Comparison of ENCODE assay signal across 20 mouse cellular contexts in the genomic region with DNA sequence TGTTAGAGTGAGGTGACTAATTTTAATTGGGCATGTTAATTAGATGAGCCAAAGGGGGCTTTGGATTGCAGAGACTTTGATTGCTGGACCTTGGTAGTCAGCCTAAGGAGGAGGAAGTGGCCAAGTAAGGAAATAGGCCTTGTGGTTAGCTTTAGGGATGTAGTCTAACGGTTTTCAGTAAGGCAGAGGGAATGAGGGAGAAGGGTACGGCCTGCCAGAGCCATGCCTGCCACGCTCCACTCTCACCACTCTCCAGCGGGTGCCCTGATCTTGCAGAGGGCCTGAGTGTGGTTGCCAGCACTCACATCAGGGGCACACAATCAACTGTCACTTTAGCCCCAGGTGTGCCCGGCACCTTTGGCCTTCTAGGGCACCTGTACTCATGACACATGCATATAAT. TPM values are rescaled to one million over a fixed set of nuclear protein-coding genes. Genes with fewer than 3 reads are reported as not detected.
"Had no signal": no experiment of that assay in that cellular context is flagged by ENCODE, and none has a peak within 500 bp of the region (broad histone marks: within the 10 kb centered on the region; RNA-seq: fewer than 3 reads in every experiment).

No protein-coding gene starts in this region.

- H3K27me3 ChIP-seq: intestine, embryonic 15.5 days; kidney, embryonic 15.5 days; liver, embryonic 12.5 days; liver, embryonic 15.5 days; lung, embryonic 15.5 days; midbrain, embryonic 12.5 days; midbrain, embryonic 15.5 days; neural tube, embryonic 13.5 days had no signal

- H3K4me3 ChIP-seq: intestine, embryonic 15.5 days; kidney, embryonic 15.5 days; liver, embryonic 12.5 days; liver, embryonic 15.5 days; lung, embryonic 15.5 days; midbrain, embryonic 12.5 days; midbrain, embryonic 15.5 days; myocyte; neural tube, embryonic 13.5 days had no signal

- H3K27ac ChIP-seq: intestine, embryonic 15.5 days; kidney, embryonic 15.5 days; liver, embryonic 12.5 days; liver, embryonic 15.5 days; lung, embryonic 15.5 days; macrophage; midbrain, embryonic 12.5 days; midbrain, embryonic 15.5 days; neural tube, embryonic 13.5 days had no signal

- H3K36me3 ChIP-seq: midbrain, embryonic 12.5 days; midbrain, embryonic 15.5 days had no signal

- H3K4me1 ChIP-seq: intestine, embryonic 15.5 days; liver, embryonic 12.5 days; lung, embryonic 15.5 days; midbrain, embryonic 15.5 days had no signal

- H3K9me3 ChIP-seq: intestine, embryonic 15.5 days; kidney, embryonic 15.5 days; liver, embryonic 12.5 days; liver, embryonic 15.5 days; lung, embryonic 15.5 days; midbrain, embryonic 12.5 days; midbrain, embryonic 15.5 days; neural tube, embryonic 13.5 days had no signal

- DNase-seq: kidney, adult 11 months; kidney, adult 8-10 months; kidney, postnatal 10 days; kidney, postnatal 36 days; left cerebral cortex, postnatal 4 days; lung, adult 18-20 months; retina, postnatal 1 day; thymus, adult 18-20 months; thymus, postnatal 14 days had no signal

- ATAC-seq: intestine, embryonic 15.5 days; liver, embryonic 12.5 days; midbrain, embryonic 15.5 days had no signal

RNA-seq across cellular contexts. Expression of gene Haao, which starts 57.6 kb away (rescaled TPM):
- total RNA-seq: layer of hippocampus, postnatal 14 days had no signal
- polyA plus RNA-seq: midbrain, embryonic 15.5 days; myocyte; neural tube, embryonic 13.5 days had no signal
